In genomic region chr13:9180221-9180620, GRCm38 (mm10) we compare ENCODE assay signal across 9 mouse cellular contexts.
DNase-seq lines count a peak whose midpoint lies in the region; ATAC-seq and TF ChIP-seq lines count a peak whose summit lies in the region.
"Had no signal": no experiment of that assay in that cellular context is flagged by ENCODE, and none has a peak within 500 bp of the region (broad histone marks: within the 10 kb centered on the region; RNA-seq: fewer than 3 reads in every experiment).

No protein-coding gene starts in this region.

- ATAC-seq in intestine, embryonic 16.5 days = 0 out of 2 replicates have a peak, but pooled peaks have one; percentile 7
- no peak for ATAC-seq in liver, embryonic 15.5 days (ENCODE audit: insufficient read depth)
- no peak for ATAC-seq in frontal cortex, adult (ENCODE audit: low TSS enrichment)

- 13% methylated on average over 11 of the region's 11 CpGs for WGBS in thymus, adult 2 months
- 49% methylated on average over 11 of the region's 11 CpGs for WGBS in intestine, embryonic 16.5 days
- WGBS in liver, embryonic 15.5 days (ENCODE audit: insufficient replicate concordance) = 16% methylated on average over 11 of the region's 11 CpGs

- peaks cover 9% of the 10 kb centered on the region for H3K4me1 ChIP-seq in thymus, adult 2 months (replicated peaks; ENCODE audit: control insufficient read depth, insufficient read depth, low read length)
- peaks cover 2% of the 10 kb centered on the region; the same call in 1 of the 2 replicates for H3K4me1 ChIP-seq in intestine, embryonic 16.5 days (ENCODE audit: control insufficient read depth, insufficient read depth, low read length)
- H3K4me1 ChIP-seq in liver, embryonic 15.5 days (replicated peaks) = peaks cover 14% of the 10 kb centered on the region; the same call in 1 of the 2 replicates

- H3K4me2 ChIP-seq in intestine, embryonic 16.5 days (ENCODE audit: low read depth, low read length) = no peak overlapping the region
- peak overlapping the region; percentile 14; the same call in 1 of the 2 replicates for H3K4me2 ChIP-seq in liver, embryonic 15.5 days

- TF ChIP-seq CTCF in thymus, adult 2 months (IDR thresholded peaks at IDR 0.05; ENCODE audit: borderline replicate concordance, control insufficient read depth, extremely low read depth, insufficient read depth, low read length, poor library complexity) = no peak
- TF ChIP-seq CTCF in left cerebral cortex, adult 2 months (IDR thresholded peaks at IDR 0.05) = no peak

- H3K4me3 ChIP-seq in thymus, adult 2 months (ENCODE audit: control insufficient read depth, insufficient read depth, low read length) = peak overlapping the region; percentile 36
- no peak overlapping the region for H3K4me3 ChIP-seq in intestine, embryonic 16.5 days (ENCODE audit: low read length)
- H3K4me3 ChIP-seq in liver, embryonic 15.5 days (replicated peaks) = no peak overlapping the region
- no peak overlapping the region for H3K4me3 ChIP-seq in left cerebral cortex, adult 2 months
- H3K4me3 ChIP-seq: erythroblast, embryonic 14.5 days had no signal

- no peaks in the 10 kb centered on the region for H3K36me3 ChIP-seq in thymus, adult 2 months (ENCODE audit: control insufficient read depth, insufficient read depth, low read length)
- H3K36me3 ChIP-seq in intestine, embryonic 16.5 days (ENCODE audit: control insufficient read depth, insufficient read depth, low read length) = no peaks in the 10 kb centered on the region
- H3K36me3 ChIP-seq in liver, embryonic 15.5 days (replicated peaks) = peaks cover 5% of the 10 kb centered on the region

- H3K9me3 ChIP-seq in intestine, embryonic 16.5 days (ENCODE audit: control insufficient read depth, low read length) = no peaks in the 10 kb centered on the region
- no peaks in the 10 kb centered on the region for H3K9me3 ChIP-seq in liver, embryonic 15.5 days (replicated peaks)

- H3K27ac ChIP-seq in thymus, adult 2 months (ENCODE audit: control insufficient read depth, insufficient read depth, low read length) = peak overlapping the region; percentile 36; the same call in 1 of the 2 replicates
- no peak overlapping the region for H3K27ac ChIP-seq in intestine, embryonic 16.5 days (ENCODE audit: low read length)
- no peak overlapping the region for H3K27ac ChIP-seq in liver, embryonic 15.5 days (replicated peaks)
- no peak overlapping the region for H3K27ac ChIP-seq in left cerebral cortex, adult 2 months

- TF ChIP-seq POLR2A in thymus, adult 2 months (IDR thresholded peaks at IDR 0.05; ENCODE audit: control insufficient read depth, extremely low read depth, insufficient read depth, low read length, poor library complexity) = no peak

- intact Hi-C loops in left cerebral cortex, adult 2 months (cut with DNase I) = loop anchor here (5.0 kb wide), 1 partner anchor 457 kb away; no protein-coding TSS in a partner anchor

- H3K27me3 ChIP-seq in thymus, adult 2 months (ENCODE audit: control insufficient read depth, insufficient read depth, low read length) = no peaks in the 10 kb centered on the region
- no peaks in the 10 kb centered on the region for H3K27me3 ChIP-seq in intestine, embryonic 16.5 days (replicated peaks; ENCODE audit: control insufficient read depth, insufficient read depth, low read length)
- H3K27me3 ChIP-seq in liver, embryonic 15.5 days = no peaks in the 10 kb centered on the region

- DNase-seq in thymus, adult 2 months = peak; percentile 21
- no peak for DNase-seq in thymus, postnatal 10 days (ENCODE audit: low spot score in 2 of 2)
- DNase-seq in left cerebral cortex, adult 2 months (ENCODE audit: extremely low spot score in 1 of 2, low spot score in 2 of 2) = no peak
- no peak for DNase-seq in layer of hippocampus, adult 18-20 months (ENCODE audit: low spot score in 2 of 2)
- DNase-seq in spleen, postnatal 10 days (ENCODE audit: low spot score in 2 of 2) = no peak

- no peak overlapping the region for H3K9ac ChIP-seq in intestine, embryonic 16.5 days (ENCODE audit: low read depth, low read length)
- no peak overlapping the region for H3K9ac ChIP-seq in liver, embryonic 15.5 days
